Mouse (Mus musculus) telencephalon, adult 2 months (tissue): ENCODE measurements around the gene Plcb3.

Experiments
- DNase-seq: peaks from one replicate; pipeline ENCODE4 v3.0.0-alpha.2; 2011; ENCODE audit warnings: low read depth, low spot score

Gene Plcb3

DNA sequence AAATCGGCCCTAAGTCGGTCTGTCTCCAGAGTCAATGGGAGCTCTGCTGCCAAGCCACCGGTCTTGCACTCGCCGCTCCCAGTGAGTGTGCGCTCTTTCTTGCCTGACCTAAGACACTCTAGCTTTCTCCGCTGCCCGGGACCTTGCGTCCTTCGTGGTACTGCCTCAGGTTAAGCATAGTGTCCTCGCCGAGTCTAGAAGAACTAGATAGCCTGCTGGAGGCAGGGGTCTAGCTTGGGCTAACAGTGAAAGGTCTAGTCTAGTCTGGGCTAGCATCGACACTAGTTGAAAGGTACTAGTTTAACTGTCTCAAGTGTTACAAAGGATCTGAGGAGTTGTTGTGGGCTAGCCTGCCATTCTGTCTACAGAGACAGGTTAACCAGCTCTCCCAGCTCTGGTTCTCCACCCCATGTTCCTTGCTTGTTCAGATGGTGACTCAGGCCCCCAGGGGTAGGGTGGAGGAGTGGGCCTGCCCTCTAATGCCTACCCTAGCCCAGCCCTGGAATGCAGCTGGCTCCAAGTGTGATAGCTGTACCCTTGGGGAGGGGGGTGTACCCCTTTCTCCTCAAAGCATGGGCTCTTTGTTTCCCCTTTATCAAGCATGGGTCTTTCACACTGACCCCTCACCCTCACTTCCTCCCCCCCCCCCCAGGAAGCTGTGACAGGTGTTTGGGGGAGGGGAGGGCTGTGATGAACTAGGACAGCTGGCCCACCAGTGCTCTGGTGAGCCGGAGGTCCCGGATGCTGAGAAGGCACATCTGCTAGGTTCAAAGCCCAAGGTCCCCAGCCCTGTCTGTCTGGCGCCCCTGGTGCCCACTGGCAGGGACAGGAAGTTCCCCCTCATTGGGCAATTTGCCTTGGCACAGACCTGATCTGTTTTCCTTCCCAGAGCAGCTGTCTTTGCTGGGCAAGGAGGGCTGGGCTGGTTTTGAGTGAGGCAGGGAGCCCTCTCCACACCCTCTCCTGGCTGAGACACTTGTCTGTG is at the start of gene Plcb3:
Gene Plcb3 (minus strand): TSS at position 934 of the 985 bp plus-strand sequence.
- no peak for DNase-seq

DNA sequence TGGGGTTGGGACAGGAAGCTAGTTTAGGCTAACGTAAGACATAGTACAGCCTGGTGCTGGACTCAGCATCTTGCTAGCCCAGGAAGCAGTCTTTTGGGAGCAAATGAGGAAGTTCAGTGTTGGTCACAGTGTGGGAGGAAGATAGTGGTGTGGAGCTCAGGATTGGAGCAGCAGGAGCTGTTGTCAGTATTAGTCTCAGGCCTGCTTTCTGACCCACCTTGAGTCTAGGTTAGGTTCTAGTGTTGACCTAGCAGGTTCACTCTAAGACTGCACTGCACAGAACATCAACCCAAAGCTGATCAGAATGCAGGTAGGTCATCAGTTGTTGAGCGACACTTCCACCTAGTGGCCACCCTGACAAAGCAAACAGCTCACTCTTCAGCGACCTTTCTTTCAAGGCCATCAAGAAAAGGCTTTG is 44.0 kb upstream of the Plcb3 start:
- DNase-seq, result peak; percentile 13

DNA sequence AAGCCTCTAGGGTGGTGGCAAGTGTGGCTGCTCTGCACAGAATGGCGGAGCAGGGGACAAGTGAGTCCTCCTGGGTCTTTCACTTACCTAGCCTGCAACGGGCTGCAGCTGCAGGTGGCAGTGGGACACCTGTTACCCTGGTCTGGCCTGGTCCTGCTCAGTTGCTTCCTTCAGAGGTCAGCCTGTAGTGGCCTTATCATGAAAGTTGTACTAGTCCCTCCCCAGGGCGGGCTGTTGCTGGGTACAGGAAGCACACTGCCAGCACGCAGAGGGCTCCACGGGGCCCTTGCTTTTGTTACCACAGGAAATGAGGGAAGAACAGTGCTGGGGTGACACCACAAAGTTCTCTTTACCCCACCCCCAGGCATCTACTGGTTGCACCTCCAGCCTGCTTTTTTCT is 42.9 kb upstream of the Plcb3 start, which contains the start of gene Fermt3:
Gene Fermt3 (minus strand): TSS at position 279 of the 400 bp plus-strand sequence.
- DNase-seq, result peak; percentile 18

DNA sequence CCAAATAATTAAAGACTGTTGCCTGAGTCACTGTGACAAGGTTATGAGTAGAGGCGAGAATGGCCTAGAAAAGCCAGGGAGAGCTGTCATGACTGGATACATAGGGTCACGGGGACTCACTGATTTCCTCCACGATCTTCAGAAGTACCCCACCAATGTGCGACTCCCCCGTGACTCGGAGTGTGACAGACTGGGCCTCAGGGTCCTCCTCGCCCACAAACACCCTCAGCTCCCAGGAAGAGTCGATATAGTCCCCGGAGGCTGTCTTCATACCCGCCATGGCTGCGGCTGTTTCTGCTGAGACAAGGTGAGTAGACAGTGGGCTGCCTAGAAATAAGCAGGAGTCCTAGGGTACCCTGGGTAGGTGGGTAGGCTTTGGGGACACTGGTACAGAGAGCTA is 42.3 kb upstream of the Plcb3 start:
- no peak for DNase-seq

DNA sequence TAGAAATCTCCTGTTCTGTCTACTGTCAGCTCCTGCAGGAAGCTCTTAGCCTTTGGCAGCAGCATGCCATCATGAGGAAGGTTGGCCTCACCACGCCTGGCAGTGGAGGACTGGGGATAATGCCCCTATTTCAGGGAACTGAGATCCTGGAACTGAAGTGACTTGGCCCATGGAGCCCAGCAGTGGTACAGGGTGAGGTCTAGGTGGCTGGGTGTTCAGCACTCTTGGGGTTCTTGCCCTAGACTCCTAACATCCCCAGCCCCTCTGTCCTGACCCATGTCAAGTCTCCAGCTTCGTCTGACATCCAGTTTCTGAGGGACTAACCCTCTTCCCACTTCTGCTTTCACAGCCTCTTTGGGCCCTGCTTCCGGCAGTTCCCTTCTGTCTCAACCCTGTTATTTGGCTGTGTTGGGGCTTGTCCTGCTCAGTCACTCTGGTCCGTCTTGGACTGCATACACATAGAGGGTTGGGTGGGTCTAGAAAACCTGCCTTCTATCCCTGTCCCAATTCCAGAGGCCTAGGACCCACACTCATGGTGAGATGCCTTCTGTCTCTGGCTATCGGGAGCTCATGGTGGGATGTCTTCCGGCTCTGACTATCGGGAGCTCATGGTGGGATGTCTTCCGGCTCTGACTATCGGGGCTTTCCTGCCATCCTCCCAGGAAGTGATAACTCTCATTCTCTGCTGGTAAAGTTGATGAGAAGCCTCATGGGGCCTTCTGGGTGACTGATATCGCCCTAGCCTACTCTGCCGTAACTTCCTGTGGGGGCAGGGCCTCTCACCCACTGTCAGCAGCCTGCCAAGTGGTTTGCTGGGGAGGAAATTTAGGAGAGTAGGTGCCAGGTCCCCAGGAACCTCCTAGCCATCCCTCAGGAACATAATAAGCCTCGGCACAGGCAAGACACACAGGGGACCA is 41.5 kb upstream of the Plcb3 start:
- no peak for DNase-seq

DNA sequence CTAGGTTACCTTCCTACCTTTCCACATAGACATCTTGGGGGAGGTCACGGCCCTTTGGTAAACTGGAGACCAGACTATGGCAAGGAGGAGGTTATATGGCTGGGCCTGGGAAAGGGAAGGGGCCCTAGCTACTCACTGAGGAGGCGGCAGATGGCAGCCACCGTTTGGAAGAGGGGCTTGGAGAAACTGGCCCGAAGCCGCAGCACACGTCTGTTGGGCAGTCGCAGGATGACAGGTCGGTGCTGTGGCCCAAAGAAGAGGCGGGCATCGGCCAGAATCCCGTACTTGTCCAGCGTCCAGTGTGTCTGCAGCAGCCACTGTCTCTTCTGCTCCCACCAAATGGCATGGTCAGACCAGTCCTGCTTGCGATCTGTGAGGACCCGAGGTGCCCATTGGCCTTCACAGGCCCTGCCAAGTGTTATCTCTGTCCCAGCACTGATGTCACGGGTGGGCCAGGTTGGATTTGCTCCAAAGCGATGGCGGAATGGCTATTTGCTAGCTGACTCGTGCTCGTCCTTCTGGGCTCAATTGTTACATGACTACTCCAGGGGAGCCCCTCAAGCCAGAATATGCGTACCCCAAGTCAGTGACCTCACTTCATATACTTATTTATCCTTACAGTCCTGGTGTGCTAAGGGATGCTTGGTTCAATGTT is 38.3 kb upstream of the Plcb3 start:
- DNase-seq, result no peak

DNA sequence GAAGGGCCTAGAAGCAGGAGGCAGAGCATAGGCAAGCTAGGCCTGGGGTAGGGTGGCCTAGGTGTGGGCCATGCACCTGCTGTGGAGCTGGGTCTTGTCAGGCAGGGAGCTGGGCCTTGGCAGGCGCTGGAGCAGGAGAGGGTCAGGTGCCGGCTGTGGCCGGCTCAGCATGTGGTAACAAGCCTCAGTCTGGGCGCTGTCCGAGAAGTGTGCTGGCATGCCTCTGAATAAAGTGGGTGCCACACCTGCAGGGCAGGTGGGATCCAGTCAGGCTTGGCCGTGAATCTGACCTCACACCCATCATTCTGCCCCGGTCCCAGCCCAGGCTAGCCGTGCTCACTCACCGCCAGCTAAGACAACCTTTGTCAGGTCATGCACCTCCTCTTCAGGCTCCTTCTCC is 37.7 kb upstream of the Plcb3 start:
- DNase-seq, result no peak

DNA sequence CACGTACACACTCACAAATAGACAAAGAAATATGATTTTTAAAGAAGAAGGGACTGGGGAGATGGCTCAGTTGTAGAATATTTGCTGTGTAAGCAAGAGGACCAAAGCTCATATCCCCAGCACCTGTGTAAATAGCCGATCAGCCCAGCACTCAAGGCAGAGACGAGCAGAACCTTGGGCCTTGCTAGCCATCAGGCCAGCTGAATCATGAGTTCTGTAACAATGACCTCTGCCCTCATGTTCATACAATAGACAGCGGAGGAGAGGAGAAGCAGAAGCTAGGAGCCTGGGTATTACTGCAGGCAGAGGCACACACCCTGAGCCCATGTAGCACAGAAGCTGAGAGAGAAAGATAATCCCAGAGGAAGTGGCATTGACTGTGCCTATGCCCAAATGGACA is 36.2 kb upstream of the Plcb3 start:
- no peak for DNase-seq

DNA sequence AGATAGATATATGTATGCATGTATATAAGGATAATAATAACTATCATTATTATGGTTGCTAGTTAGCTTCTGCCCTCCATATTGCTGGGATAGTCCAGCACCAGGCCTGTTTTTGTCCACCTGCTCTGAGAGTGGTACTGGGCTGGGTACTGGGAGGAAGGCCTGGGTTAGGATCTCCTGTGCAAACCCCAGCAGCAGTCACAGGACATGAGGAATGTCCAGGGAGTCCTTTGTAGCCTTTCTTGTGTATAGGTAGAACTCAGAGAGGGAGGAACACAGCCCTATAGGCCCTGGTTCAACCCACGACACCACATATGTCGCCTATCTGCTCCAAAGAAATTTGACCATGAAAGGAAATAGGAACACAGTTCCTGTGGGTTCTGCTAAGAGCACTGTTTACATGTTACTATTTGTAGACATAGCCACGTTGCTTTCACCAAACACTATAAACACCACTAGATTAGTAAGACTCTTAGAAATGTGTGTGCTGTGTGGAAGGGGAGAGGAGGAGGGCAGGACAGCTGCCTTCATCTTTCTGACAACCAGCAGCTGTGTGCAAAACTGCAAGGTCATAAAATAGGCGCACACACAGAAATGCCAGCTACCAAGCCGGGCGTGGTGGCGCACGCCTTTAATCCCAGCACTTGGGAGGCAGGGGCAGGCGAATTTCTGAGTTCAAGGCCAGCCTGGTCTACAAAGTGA is 30.8 kb upstream of the Plcb3 start:
- no peak for DNase-seq

DNA sequence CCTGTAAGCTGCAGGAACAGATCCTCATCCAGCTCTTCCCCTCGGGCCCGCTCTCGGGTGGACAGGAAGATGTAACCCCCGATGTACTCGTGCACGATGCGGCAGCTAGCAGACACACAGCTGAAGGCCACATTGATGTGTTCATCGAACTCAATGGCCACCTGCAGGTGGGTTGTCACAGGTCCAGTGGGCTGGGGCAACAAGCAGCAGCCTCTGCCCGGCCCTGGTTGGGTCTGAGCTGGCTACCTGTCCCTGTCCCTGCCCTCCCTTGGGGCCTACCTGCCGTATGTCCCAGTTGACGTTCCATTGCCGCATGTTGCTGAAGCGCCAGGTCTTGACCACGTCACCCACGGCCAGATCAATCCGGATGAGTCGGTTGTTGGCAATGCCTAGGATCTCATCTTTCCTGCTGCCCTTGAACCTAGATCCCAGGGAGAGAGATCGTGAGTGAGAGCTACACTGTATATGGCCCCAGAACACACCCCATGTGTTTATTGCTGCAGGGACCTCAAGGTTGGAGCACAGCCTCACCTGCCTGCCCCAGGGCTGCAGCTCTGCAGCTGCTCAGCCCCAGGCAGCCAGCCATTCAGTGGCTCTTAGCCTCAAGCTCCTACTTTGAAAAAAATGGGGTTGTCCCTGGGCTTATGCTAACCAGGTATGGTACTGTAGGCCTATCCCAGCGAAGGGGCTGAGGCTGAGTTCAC is 23.2 kb upstream of the Plcb3 start:
- no peak for DNase-seq

DNA sequence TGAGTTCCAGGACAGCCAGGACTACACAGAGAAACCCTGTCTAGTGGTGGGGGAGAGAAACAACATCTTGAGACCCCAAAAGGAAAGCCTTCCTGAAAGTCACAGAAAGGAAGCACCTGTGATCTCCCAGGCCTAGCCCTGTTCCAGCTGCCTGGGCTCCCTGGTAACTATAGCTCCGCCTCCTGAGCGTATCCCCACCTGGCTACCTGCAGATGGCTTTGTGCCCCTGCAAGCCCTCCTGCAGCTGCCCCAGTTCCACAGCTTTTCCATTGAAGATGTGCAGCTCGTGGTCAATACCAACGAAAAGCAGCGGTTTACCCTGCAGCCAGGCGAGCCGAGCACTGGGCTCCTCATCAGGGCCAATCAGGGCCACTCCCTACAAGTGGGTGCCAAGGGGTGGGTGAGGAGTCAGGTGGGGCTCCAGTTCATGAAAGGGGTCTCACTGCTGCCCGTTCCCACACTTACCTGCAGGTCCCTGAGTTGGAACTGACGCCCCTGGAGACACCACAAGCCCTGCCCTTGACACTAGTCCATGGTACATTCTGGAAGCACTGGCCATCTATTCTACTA is 21.5 kb upstream of the Plcb3 start:
- no peak for DNase-seq

DNA sequence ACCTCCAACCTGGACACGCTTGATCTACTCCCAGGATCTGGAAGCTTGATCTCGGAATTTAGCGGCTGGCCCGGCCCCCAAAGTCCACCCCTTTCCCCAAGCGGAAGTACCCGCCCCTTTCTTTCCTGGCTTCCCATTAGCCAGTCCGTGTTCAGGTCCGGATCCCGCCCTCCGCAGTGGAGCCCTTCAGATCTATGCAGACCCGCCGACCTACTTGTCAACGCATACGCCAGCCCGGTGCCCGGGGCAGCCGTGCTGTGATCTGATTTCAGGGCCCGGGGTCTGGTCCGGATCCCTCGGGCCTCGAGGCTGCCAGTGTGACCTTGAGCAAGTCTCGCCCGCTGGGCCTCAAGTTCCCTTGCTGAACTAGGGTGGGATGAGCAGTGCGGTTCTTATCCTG is 19.7 kb upstream of the Plcb3 start, which contains the start of the genes Nudt22 and Trpt1:
Gene Nudt22 (minus strand): TSS at position 112 of the 400 bp plus-strand sequence.
Gene Trpt1 (plus strand): TSS at position 126 of the 400 bp plus-strand sequence.
- DNase-seq, result no peak

DNA sequence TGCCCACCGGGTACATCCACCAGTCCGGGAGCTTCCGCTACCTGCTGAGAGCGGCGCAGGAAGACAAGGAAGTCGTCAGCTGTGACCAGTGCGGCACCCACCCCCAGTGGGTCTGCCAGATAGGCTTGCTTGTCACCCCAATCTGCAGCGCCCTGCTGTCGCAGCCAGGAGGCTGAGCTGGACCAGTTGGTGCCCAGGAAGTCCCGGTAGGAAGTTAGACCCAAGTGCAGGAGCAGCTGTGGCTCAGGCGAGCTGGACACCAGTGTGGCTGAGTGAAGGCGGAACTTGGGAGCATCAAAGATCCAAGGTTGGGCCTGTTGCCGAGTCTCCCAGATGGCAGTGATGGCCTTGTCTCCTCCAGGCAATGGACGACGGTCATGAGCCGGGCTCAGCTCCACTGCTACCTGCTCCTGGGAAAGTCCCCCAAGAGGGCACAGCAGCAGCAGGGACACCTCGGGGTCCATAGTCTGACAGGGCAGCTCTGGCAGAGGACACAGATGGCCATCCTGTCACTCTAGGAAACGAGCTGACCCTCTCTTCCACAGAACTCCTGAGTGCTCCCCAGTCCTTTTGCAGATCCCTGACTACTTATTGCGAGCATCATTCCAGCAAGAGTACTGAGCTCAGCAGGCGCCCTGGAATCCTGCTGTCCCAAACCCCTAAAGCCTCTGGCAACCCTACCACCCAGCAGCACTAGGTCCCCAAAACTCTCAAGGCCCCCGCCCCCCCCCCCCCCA is 19.2 kb upstream of the Plcb3 start:
- DNase-seq, result no peak

DNA sequence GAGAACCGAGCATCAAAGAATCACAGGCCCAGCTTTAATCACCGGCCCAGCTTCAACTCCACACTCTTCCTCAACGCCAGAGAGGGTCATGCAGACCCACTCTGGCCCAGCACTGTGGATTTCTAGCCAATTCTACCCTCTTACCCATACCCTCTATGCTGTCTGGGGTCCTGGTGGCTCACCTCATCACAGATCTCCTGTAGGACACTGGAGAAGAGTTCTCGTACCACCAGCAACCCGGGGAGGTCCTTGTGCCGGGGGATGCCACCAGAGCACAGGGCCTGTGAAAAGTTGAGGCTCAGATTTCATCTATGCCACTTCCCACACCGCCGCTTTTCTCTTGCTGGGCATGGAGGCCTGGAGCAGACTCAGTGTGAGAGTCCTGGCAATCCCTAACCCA is 18.2 kb upstream of the Plcb3 start:
- DNase-seq, result no peak

DNA sequence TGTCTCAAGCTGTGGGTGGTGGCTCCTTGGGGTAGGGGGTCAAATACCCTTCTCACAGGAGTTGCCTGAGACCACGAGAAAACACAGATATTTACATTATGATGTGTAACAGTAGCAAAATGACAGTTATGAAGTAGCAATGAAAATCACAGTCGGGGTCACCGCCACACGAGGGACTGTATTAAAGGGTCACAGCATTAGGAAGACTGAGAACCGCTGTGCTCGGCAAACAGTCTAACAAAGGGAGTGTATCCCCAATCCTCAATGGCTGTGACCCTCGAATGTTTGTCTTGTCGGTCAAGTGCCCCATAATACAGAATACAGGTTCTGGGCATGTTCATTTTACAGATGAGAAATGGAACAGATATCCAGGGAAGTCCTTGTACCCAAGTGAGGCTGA is 17.7 kb upstream of the Plcb3 start:
- DNase-seq, result no peak

DNA sequence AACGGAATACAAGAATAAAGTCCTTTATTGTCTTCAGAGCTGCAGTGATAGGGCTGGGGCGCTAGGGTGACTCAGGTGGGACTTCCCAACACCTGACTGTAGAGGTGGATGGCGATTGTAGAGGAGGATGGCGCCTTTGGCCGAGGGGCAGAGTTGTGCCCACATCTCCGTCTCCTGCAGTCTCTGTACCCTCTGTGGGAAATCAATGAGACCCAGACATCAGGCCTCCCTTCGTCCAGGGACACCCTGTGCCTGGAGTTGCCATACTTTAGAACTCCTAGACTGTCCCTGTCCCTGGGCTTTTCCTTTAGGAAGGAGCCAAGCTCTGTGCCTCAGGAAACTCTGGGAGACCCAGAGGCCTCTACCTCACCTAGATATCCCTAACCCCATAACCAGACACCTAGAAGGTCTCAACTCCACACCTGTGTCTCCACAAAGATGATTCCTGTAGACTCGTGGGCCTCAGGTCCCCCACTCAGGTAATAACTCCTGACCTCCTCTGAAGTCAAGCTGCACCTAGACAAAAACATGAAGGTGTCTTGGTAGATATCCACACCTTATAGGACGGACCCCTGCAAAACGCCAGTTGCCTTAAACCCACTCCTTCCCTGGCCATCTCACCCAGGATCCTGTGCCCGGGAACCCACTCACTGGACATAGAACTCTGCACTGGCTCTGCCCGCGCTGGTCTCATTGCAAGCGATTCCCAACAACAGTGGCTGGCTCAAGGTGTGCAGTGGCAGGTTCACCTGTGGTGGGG is 16.9 kb upstream of the Plcb3 start:
- no peak for DNase-seq

DNA sequence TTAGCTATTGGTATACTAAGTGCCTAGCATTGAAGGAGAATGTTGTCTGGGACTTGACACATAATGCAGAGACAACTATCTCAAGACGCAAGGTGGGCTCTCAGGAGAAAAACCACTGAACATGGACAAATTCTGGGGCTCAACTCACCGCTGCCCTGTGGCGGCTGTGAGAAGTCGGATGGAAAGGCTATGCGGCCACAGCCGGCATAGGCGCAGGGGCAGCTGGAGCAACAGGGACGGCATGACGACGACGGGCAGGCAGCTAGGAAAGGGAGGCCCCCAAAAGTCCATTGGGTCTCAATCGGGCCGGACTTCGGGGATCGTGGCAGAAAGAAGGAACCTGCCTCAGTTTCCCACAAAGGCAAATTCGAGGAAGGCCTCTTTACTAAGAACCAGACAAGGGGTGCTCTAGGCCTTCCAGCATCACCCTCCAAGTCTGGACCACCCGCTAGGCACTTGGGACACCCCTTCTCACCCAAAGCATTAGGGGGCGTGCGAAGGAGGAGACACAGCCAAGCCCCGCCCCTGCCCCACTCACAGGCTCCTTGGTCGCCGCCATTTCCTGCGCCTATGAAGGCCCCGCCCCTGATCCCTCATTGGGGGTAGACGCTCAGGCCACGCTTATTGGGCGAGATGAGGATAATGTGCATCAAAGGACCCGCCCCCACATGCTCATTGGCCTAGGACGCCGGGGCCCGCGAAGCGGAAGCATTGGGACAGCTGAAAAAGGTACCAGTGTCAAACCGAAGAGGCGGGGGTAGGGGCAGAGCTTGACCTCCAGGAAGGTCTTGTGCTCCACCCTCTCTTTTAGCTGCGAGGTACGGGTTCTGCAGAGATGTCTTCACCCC is 16.0 kb upstream of the Plcb3 start, which contains the start of gene Dnajc4:
Gene Dnajc4 (minus strand): TSS at position 562 of the 848 bp plus-strand sequence.
- peak; percentile 95 for DNase-seq
